Mouse (Mus musculus): ENCODE results near the gene Vps41.

GRCm38 (mm10) chr13:18841752-18842282 is 124.7 kb downstream of the Vps41 start:
- no peak for TF ChIP-seq EP300 (IDR thresholded peaks at IDR 0.05; ENCODE audit: insufficient read depth, low read depth, low read length)
- no peak for TF ChIP-seq POLR2A (IDR thresholded peaks at IDR 0.05; ENCODE audit: insufficient read depth, low read length)

Data from ES-Bruce4 (cell line).